Mouse (Mus musculus) right cerebral cortex, postnatal 4 days (tissue): ENCODE results near the gene Eif3l.
"Not testable (repeated sequence)": the region's sequence is repeated elsewhere in the genome, so short reads cannot be mapped to it uniquely, and the experiment has no call there.

ENCODE experiments used
- DNase-seq: peaks from one replicate; pipeline ENCODE4 v3.0.0-alpha.2; 2022

The Eif3l gene

GRCm38 (mm10) chr15:79074913-79075532, at the start of gene Eif3l:
TSS of gene Eif3l (plus strand) at chr15:79075179.
- DNase-seq, result peak; percentile 84

DNA sequence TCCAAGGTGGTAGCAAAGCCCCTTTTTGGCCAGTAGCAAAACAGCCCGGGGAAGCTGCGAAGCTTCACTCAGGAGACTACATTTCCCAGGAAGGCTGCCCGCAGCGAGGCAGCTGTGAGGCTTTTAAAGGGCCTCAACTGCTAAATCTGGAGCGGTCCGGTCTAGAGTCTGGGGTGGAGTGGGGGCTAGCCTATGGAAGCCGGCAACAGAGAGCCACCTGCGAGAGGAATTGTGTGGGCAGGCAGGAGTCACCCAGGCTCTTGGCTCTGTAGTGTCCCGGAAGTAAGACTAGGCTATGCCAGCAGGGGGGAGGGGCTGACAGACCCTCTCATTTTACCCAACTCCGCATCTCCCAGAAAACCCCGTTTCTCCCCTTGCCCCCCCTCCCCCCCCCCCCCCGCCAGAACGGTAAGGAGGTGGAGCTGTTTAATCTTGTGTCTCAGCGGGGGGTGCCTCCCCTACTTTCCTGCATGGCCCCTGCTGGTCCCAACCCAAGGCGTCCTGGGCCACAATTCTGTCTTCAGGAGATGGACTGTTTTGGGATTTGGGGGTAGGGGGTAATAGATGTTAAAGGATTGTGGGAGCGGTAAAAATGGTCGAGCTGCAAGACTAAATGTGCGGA, 49.2 kb upstream of the Eif3l start:
- no peak for DNase-seq

DNA sequence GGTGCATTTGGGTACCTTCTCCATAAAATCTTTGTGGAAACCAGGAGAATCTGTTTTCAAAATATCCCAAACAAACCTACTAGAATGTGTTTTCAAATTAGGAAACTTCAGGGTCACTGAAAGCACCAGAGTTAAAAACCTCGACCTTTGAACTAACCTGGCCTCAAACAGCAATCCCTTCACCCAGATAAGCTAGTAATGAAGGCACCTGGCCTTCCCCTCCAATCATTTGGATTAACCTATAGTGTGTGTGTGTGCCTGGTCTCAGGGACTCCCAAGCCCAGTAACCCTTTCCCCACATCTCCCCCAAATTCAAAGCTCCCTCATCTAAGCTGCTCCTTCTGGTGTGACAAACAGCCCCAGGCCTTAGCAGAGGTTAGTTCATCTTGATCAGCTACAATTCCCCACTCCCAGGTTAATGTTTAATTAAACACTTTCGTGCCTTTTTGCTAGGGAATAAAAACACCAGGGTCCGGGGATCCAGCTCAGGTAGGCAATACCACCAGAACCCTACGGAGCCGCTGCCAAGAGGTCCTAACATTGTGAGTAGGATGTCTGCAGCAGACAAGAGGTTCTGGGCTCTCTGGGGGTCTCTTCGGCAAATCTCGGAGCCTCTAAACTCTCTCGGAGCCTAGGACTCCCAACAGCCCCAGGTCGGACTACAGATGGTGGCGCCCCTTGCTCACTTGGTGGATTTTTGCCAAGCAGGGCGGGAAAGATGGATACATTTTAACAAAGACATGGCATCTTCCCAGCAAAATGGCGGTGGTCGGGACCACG, 48.3 kb upstream of the Eif3l start:
- no peak for DNase-seq

GRCm38 (mm10) chr15:79027291-79028205, 47.4 kb upstream of the Eif3l start:
- DNase-seq, result no peak

DNA sequence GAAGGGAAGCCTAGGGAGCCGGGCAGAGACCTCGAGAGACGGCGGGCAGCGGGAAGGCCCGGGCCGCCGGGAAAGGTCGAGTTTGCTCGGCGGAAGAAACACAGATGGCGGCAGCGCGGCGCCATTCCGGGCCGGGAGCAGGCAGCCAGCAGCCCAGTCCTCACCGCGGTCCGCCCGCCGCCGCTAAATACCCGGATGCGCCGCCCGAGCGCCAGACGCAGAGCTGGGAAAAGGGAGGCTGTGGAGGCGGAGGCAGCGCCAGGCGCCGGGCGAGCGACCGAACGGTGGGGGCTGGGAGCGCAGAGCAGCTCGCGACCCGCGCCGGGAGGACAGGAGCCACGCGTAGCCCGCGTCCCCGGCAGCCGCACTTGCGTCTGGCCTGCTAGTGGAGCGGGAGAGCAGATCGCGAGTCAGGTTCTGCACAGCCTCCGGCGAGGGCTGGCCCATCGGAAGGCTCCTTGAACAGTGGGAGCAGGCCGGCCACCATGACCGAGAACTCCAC, 46.7 kb upstream of the Eif3l start, which contains the start of gene H1f0:
Gene H1f0 (plus strand): TSS at position 214 of the 502 bp plus-strand sequence.
- DNase-seq, result peak; percentile 95

- no peak for DNase-seq
Observed at GRCm38 (mm10) chr15:79028823-79029484, 46.0 kb upstream of the Eif3l start.

DNA sequence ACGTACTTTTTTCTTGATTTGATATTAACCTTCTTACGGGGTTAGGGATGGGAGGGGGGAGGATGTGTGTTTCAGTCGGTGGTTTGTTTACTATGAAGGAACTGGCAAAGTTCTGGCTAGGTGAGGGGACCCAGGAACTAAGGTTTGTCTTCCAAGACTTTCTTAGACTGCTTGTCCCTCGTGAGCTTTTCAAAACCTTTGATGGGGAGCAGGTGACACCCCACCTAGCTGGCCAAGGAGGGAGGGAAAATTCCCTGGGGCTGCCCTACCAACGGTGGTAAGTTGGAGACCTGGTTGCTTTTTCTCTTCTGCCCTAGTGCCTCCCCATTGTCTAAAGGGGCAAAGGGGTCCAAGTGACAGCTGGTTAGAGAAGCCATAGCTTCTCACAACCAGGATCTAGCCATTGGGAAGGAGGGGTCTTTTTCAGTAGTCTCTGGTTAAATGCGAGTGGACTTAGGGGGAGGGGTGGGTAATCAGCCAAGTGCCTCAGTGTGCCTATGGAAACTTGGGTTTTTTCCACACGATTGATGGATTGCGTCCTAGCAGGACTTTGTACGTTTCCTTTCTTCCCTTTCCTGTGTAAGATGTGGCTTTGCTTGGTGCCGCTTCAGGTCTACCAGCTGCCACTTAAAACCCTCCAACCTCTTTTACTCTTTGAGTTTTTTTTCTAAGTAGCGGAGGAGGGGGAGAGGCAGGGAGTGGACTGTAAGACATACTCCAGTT, 45.3 kb upstream of the Eif3l start:
- no peak for DNase-seq

- peak; percentile 75 for DNase-seq
Observed at GRCm38 (mm10) chr15:79030551-79031435, 44.2 kb upstream of the Eif3l start.

DNA sequence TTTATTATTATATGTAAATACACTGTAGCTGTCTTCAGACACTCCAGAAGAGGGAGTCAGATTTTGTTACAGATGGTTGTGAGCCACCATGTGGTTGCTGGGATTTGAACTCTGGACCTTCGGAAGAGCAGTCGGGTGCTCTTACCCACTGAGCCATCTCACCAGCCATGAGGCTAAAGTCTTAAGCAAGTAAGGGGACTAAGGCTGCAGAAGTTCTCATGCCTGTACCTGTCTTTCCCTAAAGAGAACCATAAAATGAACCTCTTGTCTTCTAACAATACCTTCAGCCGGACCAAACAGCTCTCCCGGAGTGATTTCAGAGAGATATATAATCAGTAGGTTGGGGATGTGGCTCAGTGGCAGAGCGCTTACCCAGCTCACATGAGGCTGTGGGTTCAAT, 43.1 kb upstream of the Eif3l start:
- DNase-seq, result not testable (repeated sequence)

GRCm38 (mm10) chr15:79037913-79038328, 37.1 kb upstream of the Eif3l start:
- DNase-seq, result peak; percentile 76

DNA sequence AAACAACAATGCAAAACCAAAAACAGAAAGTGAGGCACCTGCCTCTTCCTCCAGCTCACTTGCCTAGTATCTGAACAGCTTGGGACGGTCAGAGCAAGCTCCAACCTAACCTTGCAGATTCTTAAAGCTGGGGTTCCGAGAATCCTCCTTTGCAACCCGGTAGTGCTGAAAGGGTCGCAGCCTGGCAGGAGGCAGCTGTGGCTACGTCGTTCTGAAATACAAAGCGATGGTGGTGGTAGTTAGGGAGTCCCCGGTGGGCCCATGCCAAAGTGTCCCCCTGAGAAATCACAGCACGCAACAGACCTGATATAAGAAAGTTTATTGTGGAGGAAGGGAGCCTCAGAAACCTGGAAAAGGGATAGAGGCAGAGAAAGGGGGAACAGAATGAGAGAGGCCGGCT, 36.6 kb upstream of the Eif3l start:
- no peak for DNase-seq

DNA sequence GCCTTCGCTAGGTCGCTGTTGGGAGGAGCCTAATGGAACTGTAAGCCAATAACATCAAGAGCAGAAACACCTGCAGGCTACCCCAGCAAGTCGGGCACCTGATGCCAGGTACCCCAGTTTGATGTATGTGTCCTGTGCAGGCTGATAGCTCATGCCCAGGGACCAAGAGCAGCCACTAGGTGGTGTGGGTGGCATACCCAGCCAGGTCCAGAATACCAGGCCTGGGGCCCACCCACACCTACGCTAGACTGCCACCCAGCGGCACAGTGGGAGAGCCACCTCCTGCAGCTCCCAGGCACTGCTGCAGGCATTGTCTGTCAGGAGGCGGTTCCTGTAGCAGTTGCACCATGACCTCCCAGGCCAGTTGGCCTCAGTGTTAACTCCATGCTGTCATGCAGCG, 36.1 kb upstream of the Eif3l start:
- peak; percentile 51 for DNase-seq

- DNase-seq, result no peak
Observed at GRCm38 (mm10) chr15:79040501-79041416, 34.2 kb upstream of the Eif3l start.

DNA sequence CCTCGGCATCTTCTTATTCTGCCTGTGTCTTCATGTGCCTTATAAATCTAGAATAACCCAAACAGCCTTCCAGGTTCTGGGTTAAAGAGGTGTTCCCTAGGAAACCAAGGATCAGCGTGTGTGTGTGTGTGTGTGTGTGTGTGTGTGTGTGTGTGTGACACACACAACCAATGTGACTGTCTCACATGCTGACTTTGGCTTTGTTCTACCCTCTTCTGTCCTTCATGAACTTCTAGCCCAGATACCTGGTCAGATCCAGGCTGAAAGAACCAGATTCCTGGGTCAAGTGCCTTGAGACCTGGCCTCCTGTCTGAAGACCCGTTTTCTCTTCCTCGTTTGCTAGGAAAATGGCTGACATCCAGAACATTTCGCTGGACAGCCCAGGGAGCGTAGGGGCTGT, 33.4 kb upstream of the Eif3l start, which contains the start of gene Galr3:
Gene Galr3 (plus strand): TSS at position 301 of the 400 bp plus-strand sequence.
- no peak for DNase-seq

DNA sequence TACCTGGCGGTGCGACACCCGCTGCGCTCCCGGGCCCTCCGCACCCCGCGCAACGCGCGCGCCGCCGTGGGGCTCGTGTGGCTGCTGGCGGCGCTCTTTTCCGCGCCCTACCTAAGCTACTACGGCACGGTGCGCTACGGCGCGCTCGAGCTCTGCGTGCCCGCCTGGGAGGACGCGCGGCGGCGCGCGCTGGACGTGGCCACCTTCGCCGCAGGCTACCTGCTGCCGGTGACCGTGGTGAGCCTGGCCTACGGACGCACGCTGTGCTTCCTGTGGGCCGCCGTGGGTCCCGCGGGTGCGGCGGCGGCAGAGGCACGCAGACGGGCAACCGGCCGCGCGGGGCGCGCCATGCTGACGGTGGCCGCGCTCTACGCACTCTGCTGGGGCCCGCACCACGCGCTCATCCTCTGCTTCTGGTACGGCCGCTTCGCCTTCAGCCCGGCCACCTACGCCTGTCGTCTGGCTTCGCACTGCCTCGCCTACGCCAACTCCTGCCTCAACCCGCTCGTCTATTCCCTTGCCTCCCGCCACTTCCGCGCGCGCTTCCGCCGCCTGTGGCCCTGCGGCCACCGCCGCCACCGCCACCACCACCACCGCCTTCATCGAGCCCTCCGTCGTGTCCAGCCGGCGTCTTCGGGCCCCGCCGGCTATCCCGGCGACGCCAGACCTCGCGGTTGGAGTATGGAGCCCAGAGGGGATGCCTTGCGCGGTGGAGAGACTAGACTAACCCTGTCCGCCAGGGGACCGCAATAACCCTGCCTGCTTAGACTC, 32.1 kb upstream of the Eif3l start:
- peak; percentile 48 for DNase-seq

DNA sequence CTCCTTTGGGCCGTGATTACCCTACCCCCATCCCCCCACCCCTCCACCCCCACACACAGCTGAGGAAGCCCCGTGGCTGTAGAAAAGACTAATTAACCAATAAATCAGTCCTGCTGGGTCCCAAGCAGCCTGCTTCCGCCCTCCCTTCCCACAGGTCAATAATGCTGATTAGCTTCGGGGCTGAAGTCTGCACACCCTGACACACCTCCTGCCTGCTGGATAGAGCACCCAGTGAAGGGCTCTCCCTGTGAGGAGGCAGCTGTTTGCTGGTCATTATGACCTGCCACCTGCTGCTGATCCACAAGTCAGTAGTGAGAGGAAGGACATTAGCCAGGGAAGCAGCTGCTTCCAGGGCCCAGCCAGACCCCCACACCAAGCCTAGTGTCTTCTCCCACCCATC, 30.1 kb upstream of the Eif3l start:
- DNase-seq, result no peak

DNA sequence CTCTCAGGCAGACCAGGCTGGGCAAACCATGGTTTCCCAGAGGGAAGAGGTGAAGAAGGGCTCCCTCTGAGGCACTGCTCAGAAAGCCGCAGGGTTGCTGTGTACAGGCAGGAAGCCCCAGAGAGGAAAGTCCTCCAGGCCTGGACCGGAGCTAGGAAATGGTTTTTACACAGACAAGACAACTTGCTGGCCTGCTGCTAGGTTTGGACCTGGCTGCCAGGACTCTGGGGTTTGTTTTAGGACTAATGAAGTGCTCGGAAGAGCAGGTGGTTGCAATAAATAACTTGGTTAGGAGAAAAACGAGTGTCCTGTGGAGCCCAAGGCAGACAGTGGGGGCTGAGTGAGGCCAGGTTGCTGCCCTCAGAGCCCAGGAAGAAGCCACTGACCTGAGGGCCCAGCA, 26.8 kb upstream of the Eif3l start:
- no peak for DNase-seq

GRCm38 (mm10) chr15:79050160-79050845, 24.7 kb upstream of the Eif3l start:
- no peak for DNase-seq
